Mouse (Mus musculus): Measurements from ENCODE around the gene Slc6a9. TPM values are rescaled to one million over a fixed set of nuclear protein-coding genes. Genes with fewer than 3 reads are reported as not detected.

Gene Slc6a9
- total RNA-seq, 2 experiments from 2014 or later: 0.68 TPM; not detected in 1

Other genes with a start within 250 kb of the Slc6a9 start
- 28.2 and 41.6 TPM in 2 replicates for gene Dmap1, start 152.2 kb upstream of the Slc6a9 start, total RNA-seq (2014; fragmentation: Nextera tagmentation)
- gene Dmap1, start 152.2 kb upstream of the Slc6a9 start, total RNA-seq (2017): 28.0 and 34.6 TPM in 2 replicates
- not detected in 2 replicates for gene Gm12845, start 110.1 kb upstream of the Slc6a9 start, total RNA-seq (2014; fragmentation: Nextera tagmentation)
- not detected in 2 replicates for gene Gm12845, start 110.1 kb upstream of the Slc6a9 start, total RNA-seq (2017)
- gene Klf17, start 68.9 kb upstream of the Slc6a9 start, total RNA-seq (2014; fragmentation: Nextera tagmentation): not detected in 2 replicates
- not detected in 2 replicates for gene Klf17, start 68.9 kb upstream of the Slc6a9 start, total RNA-seq (2017)
- gene Ccdc24, start 38.1 kb downstream of the Slc6a9 start, total RNA-seq (2014; fragmentation: Nextera tagmentation): not detected in 2 replicates
- not detected in 2 replicates for gene Ccdc24, start 38.1 kb downstream of the Slc6a9 start, total RNA-seq (2017)
- gene B4galt2, start 49.0 kb downstream of the Slc6a9 start, total RNA-seq (2014; fragmentation: Nextera tagmentation): not detected in 2 replicates
- 2.8 TPM in 1 of 2 replicates, not detected in the other for gene B4galt2, start 49.0 kb downstream of the Slc6a9 start, total RNA-seq (2017)
- gene Atp6v0b, start 52.8 kb downstream of the Slc6a9 start, total RNA-seq (2014; fragmentation: Nextera tagmentation): 164 and 195 TPM in 2 replicates
- gene Atp6v0b, start 52.8 kb downstream of the Slc6a9 start, total RNA-seq (2017): 40.6 and 60.1 TPM in 2 replicates
- 12.8 and 24.7 TPM in 2 replicates for gene Dph2, start 57.5 kb downstream of the Slc6a9 start, total RNA-seq (2014; fragmentation: Nextera tagmentation)
- gene Dph2, start 57.5 kb downstream of the Slc6a9 start, total RNA-seq (2017): 11.7 and 12.6 TPM in 2 replicates
- 18.4 and 23.4 TPM in 2 replicates for gene Ipo13, start 80.5 kb downstream of the Slc6a9 start, total RNA-seq (2014; fragmentation: Nextera tagmentation)
- 6.4 and 7.8 TPM in 2 replicates for gene Ipo13, start 80.5 kb downstream of the Slc6a9 start, total RNA-seq (2017)
- not detected in 2 replicates for gene Artn, start 95.3 kb downstream of the Slc6a9 start, total RNA-seq (2014; fragmentation: Nextera tagmentation)
- not detected in 2 replicates for gene Artn, start 95.3 kb downstream of the Slc6a9 start, total RNA-seq (2017)

All from megakaryocyte-erythroid progenitor cell, adult 5-6 weeks (primary cell).